Mouse (Mus musculus) liver, postnatal 0 days (tissue): Measurements from ENCODE around the gene H2afj. TPM values are rescaled to one million over a fixed set of nuclear protein-coding genes. Genes with fewer than 3 reads are reported as not detected.

Source experiments
- ATAC-seq: fragments of 200-750 bp; cut with Nextera tagmentation; 2 replicates; pipeline ENCODE4 v1.8.0; 2017; ENCODE audit warnings: mild to moderate bottlenecking, moderate library complexity
- DNase-seq: peaks from one replicate; pipeline ENCODE4 v3.0.0-alpha.2; 2016
- H3K27ac ChIP-seq: fragments of 300-500 bp; sonication (generic); 2 replicates; pipeline ENCODE4 v1.5.1; 2014; ENCODE audit warnings: antibody characterized with exemption, moderate library complexity, mild to moderate bottlenecking, low read depth
- H3K27me3 ChIP-seq: fragments of 300-500 bp; sonication (generic); 2 replicates; pipeline ENCODE4 v1.6.1; 2014; ENCODE audit warnings: low read length, control low read depth, mixed read lengths; ENCODE audit not compliant: insufficient read depth
- H3K36me3 ChIP-seq: fragments of 300-500 bp; sonication (generic); replicated peaks from 2 replicates; pipeline ENCODE4 v1.6.1; 2014; ENCODE audit warnings: mild to moderate bottlenecking, control low read depth, low read length, moderate library complexity, mixed read lengths; ENCODE audit not compliant: insufficient read depth
- H3K4me1 ChIP-seq: fragments of 300-500 bp; sonication (generic); 2 replicates; pipeline ENCODE4 v1.6.1; 2014; ENCODE audit warnings: antibody characterized with exemption, mild to moderate bottlenecking, control low read depth; ENCODE audit not compliant: insufficient read depth
- H3K4me2 ChIP-seq: fragments of 300-500 bp; sonication (generic); 2 replicates; pipeline ENCODE4 v1.6.1; 2014; ENCODE audit warnings: low read depth, mild to moderate bottlenecking, low read length, moderate library complexity, mixed read lengths
- H3K4me3 ChIP-seq: fragments of 300-500 bp; sonication (generic); 2 replicates; pipeline ENCODE4 v1.5.1; 2014; ENCODE audit warnings: low read depth, low read length
- H3K9ac ChIP-seq: fragments of 300-500 bp; sonication (generic); replicated peaks from 2 replicates; pipeline ENCODE4 v1.6.1; 2014; ENCODE audit warnings: mild to moderate bottlenecking, moderate library complexity
- H3K9me3 ChIP-seq: fragments of 300-500 bp; sonication (generic); 2 replicates; pipeline ENCODE4 v1.6.1; 2016; ENCODE audit warnings: mild to moderate bottlenecking, control low read depth, low read length, mixed read lengths
- CTCF ChIP-seq: sonication (generic); IDR thresholded peaks from 2 replicates; pipeline ENCODE4 v1.5.1; 2016; ENCODE audit warnings: antibody characterized with exemption, low read depth
- EP300 ChIP-seq: IDR thresholded peaks from 2 replicates; pipeline ENCODE4 v1.6.1; 2016; ENCODE audit warnings: antibody characterized with exemption, low read depth, mild to moderate bottlenecking
- WGBS: fragments of 180-500 bp; shearing (Covaris S2); extraction: QIAGEN DNeasy Blood & Tissue Kit; methylation state at CpG from one replicate; pipeline ENCODE4 v1.1.7; 2014; ENCODE audit not compliant: insufficient replicate concordance; 5-methylcytosine and 5-hydroxymethylcytosine counted together
- microRNA-seq: library from miRNA; unstranded; fragments of <30 nt; microRNA quantifications from one replicate; pipeline ENCODE4, GENCODE M21; 2016
- polyA plus RNA-seq: library from polyadenylated mRNA; unstranded; fragments of >200 nt; fragmentation: Nextera tagmentation; extraction: Ambion mirVana; gene quantifications from 2 replicates; pipeline ENCODE4 v1.2.1, GENCODE M21; 2015

Gene H2afj
- polyA plus RNA-seq, 1 experiment from 2014 or later: 152 TPM

DNA sequence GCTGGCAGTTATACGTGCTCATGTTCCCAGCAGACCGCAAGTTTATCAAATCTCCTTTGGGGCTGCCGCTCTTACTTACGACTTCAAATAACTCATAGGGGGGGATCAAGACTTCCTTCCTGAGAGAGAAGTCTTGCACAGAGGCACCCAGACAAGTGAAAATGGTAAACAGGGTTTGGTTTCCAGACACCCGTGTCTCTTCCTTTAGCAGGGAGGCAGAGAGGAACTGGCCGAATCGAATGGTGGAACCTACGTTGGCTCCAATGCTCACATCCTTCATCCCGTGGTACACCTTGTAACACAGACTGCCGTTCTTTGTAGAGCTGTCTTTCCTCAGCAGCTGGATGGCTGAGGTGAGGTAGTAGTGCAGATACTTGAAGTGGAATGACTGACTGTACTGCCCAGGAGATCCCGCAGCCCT lies 46.3 kb downstream of the H2afj start:
- WGBS: 41% methylated on average over 11 of the region's 11 CpGs
- Histone ChIP-seq H3K9me3 (no peaks in the 10 kb centered on the region), H3K9ac (peak overlapping the region; percentile 36), H3K27ac (peak overlapping the region; percentile 34), H3K4me3 (peak overlapping the region; percentile 63), H3K4me2 (peak overlapping the region; percentile 67), H3K4me1 (peaks cover 33% of the 10 kb centered on the region), H3K27me3 (no peaks in the 10 kb centered on the region), H3K36me3 (peaks cover 10% of the 10 kb centered on the region; the same call in 1 of the 2 replicates)
- DNase-seq: no peak
- no peak for TF ChIP-seq CTCF
- TF ChIP-seq EP300: no peak
- ATAC-seq: no peak

DNA sequence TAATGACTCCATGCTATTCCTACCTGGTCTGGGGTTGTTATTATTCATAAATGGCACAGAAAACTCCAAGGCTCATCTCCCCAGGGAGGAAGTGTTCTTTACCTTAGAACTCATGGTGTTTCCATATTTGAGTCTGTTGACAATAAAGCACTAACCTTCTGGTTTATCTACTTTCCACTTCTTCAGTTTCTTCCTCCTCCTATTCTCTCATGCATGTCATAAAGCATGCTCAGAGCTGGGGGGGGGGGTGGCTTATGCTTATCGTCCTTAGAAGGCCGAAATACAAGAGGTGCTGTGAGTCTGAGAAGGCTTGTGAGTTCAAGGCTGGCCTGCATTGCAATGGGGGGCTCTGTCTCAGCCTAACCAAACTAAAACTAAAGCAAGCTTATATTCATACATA lies 47.1 kb downstream of the H2afj start:
- TF ChIP-seq EP300 (no peak), CTCF (no peak)
- H3K4me2 ChIP-seq: peak overlapping the region; percentile 67
- DNase-seq: no peak
- ATAC-seq: no peak
- H3K27me3 ChIP-seq: no peaks in the 10 kb centered on the region
- H3K36me3 ChIP-seq: peaks cover 6% of the 10 kb centered on the region; the same call in 1 of the 2 replicates
- peak overlapping the region; percentile 63 for H3K4me3 ChIP-seq
- peak overlapping the region; percentile 97; the same call in 1 of the 2 replicates for H3K27ac ChIP-seq
- peaks cover 29% of the 10 kb centered on the region for H3K4me1 ChIP-seq
- 40% methylated on average over 2 of the region's 2 CpGs for WGBS
- H3K9ac ChIP-seq: peak overlapping the region; percentile 36
- H3K9me3 ChIP-seq: no peaks in the 10 kb centered on the region

- peak overlapping the region; percentile 63 for H3K4me3 ChIP-seq
- H3K27ac ChIP-seq: peak overlapping the region; percentile 97
- ATAC-seq (peak; percentile 12; the same call in 1 of the 2 replicates), DNase-seq (peak; percentile 63)
- no peaks in the 10 kb centered on the region for H3K27me3 ChIP-seq
- H3K9ac ChIP-seq: peak overlapping the region; percentile 78
- H3K4me1 ChIP-seq: peaks cover 23% of the 10 kb centered on the region
- no peaks in the 10 kb centered on the region for H3K9me3 ChIP-seq
- TF ChIP-seq EP300 (no peak), CTCF (no peak)
- peak overlapping the region; percentile 67 for H3K4me2 ChIP-seq
- H3K36me3 ChIP-seq: peaks cover 5% of the 10 kb centered on the region; the same call in 1 of the 2 replicates
- WGBS: 25% methylated on average over 14 of the region's 14 CpGs
Observed at GRCm38 (mm10) chr6:136856071-136856636, 48.1 kb downstream of the H2afj start.

DNA sequence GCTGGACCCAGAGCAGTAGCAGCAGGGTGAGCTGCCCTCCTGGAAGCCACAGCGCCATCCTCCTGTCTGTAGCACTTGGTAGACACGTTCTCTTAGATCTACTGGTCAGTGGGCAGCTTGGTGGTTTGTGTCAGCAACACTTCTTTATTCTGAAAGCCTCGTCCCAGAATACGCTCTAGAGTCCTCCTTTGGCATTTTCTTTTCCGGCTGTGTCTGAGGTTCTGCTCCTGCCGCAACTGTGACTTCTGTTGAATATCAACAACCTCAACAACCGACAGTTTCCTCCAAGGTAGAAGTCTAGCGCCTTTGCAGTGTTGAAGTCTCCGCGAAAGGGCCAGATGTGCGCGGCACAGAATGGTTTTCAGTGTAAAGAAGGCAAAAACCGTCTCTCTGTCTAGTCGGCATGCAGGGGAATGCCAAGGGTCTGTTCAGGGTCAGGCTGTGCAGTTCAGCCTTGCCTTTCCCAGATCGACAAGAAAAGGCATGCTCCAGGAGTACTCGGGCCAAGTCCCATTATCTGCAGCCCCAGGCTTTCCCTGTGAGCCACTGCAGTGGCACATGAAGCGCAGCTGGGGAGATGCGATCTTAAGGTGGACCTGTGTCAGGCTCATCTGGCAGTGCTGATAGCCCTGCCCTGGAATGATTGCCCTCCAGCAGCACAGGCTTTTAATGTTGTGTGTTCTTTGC lies 49.3 kb downstream of the H2afj start, which contains the start of gene Art4:
Gene Art4, minus strand, starts transcription at position 548 of the 687 bp plus-strand sequence.
- H3K4me1 ChIP-seq: peaks cover 23% of the 10 kb centered on the region
- H3K27me3 ChIP-seq: no peaks in the 10 kb centered on the region
- peak; percentile 96 for ATAC-seq
- peak within 1 kb of the TSS; percentile 67 for H3K4me2 ChIP-seq
- peak within 1 kb of the TSS; percentile 97 for H3K27ac ChIP-seq
- 21% methylated on average over 18 of the region's 18 CpGs for WGBS
- H3K9me3 ChIP-seq: no peaks in the 10 kb centered on the region
- peak within 1 kb of the TSS; percentile 63 for H3K4me3 ChIP-seq
- peak; percentile 84 for DNase-seq
- peaks cover 3% of the 10 kb centered on the region; the same call in 1 of the 2 replicates for H3K36me3 ChIP-seq
- H3K9ac ChIP-seq: peak within 1 kb of the TSS; percentile 78
- TF ChIP-seq EP300 (peak; percentile 99), CTCF (peak; percentile 24; the same call in 1 of the 2 replicates)

DNA sequence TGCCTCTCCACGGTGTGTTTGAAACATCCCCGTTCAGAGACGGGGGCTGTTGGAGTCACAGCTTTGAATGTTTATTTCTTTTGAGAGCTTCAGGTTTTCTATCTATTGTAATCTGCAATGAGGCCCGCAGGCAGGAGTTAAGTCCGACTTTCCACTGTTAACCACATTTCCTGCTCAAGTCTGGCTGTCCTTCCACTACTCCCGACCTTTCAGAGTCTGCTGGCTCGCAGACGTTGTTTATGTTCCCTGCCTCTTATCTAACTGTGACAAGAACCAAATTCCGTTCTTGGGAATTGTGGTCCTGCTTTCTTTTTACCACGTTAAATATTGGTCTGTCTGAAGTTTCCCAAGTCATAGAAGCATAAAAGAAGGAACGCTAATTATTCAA lies 49.8 kb downstream of the H2afj start:
- Histone ChIP-seq H3K27ac (peak overlapping the region; percentile 97), H3K4me1 (peaks cover 20% of the 10 kb centered on the region), H3K9me3 (no peaks in the 10 kb centered on the region), H3K4me3 (peak overlapping the region; percentile 63), H3K27me3 (no peaks in the 10 kb centered on the region), H3K36me3 (no peaks in the 10 kb centered on the region), H3K9ac (peak overlapping the region; percentile 78), H3K4me2 (peak overlapping the region; percentile 67)
- TF ChIP-seq EP300: no peak; the same call in 1 of the 2 replicates
- TF ChIP-seq CTCF: no peak
- peak; percentile 66 for ATAC-seq
- WGBS: 9% methylated on average over 11 of the region's 11 CpGs
- no peak for DNase-seq

GRCm38 (mm10) chr6:136858420-136858819 lies 50.4 kb downstream of the H2afj start:
- Histone ChIP-seq H3K4me1 (peaks cover 20% of the 10 kb centered on the region), H3K4me2 (peak overlapping the region; percentile 67), H3K27me3 (no peaks in the 10 kb centered on the region), H3K27ac (peak overlapping the region; percentile 97), H3K36me3 (no peaks in the 10 kb centered on the region), H3K9ac (0 out of 2 replicates have a peak overlapping the region, but pooled peaks have one; percentile 23), H3K4me3 (no peak overlapping the region), H3K9me3 (no peaks in the 10 kb centered on the region)
- DNase-seq (peak; percentile 26), ATAC-seq (no peak)
- TF ChIP-seq CTCF (no peak), EP300 (no peak)
- 45% methylated on average over 8 of the region's 8 CpGs for WGBS

Small RNA genes lying within 50 kb of the gene (microRNA-seq; reads per million reads assigned to microRNA genes)
- not detected for gene Gm44364

Other genes with a start within 250 kb of the H2afj start
- 30.7 and 31.3 TPM in 2 replicates for gene Plbd1, start 146.3 kb upstream of the H2afj start, polyA plus RNA-seq
- gene Gucy2c, start 26.5 kb upstream of the H2afj start, polyA plus RNA-seq: 0.57 and 0.99 TPM in 2 replicates
- 1.1 and 1.4 TPM in 2 replicates for gene Hist4h4, start 3.8 kb upstream of the H2afj start, polyA plus RNA-seq
- 0.44 and 0.99 TPM in 2 replicates for gene BC049715, start 19.4 kb downstream of the H2afj start, polyA plus RNA-seq
- 32.8 and 33.8 TPM in 2 replicates for gene Wbp11, start 20.0 kb downstream of the H2afj start, polyA plus RNA-seq
- gene Smco3, start 27.2 kb downstream of the H2afj start, polyA plus RNA-seq: not detected in 2 replicates
- gene Art4, start 49.5 kb downstream of the H2afj start, polyA plus RNA-seq: 10.6 and 11.1 TPM in 2 replicates
- gene Mgp, start 67.6 kb downstream of the H2afj start, polyA plus RNA-seq: 4.5 and 6.2 TPM in 2 replicates
- 0.40 and 0.42 TPM in 2 replicates for gene Erp27, start 113.9 kb downstream of the H2afj start, polyA plus RNA-seq
- 0.34 and 0.77 TPM in 2 replicates for gene Pde6h, start 115.6 kb downstream of the H2afj start, polyA plus RNA-seq
- 190 and 192 TPM in 2 replicates for gene Arhgdib, start 133.7 kb downstream of the H2afj start, polyA plus RNA-seq